Mouse (Mus musculus) kidney, postnatal 14 days (tissue): ENCODE results near the gene Vsir.

Experiments used
- DNase-seq: peaks from one replicate; pipeline ENCODE4 v3.0.0; 2022; ENCODE audit warnings: mixed read lengths

The Vsir gene

GRCm38 (mm10) chr10:60346701-60347405 is at the start of gene Vsir:
Gene Vsir, plus strand, starts transcription at chr10:60346851.
- peak; percentile 85 for DNase-seq

DNA sequence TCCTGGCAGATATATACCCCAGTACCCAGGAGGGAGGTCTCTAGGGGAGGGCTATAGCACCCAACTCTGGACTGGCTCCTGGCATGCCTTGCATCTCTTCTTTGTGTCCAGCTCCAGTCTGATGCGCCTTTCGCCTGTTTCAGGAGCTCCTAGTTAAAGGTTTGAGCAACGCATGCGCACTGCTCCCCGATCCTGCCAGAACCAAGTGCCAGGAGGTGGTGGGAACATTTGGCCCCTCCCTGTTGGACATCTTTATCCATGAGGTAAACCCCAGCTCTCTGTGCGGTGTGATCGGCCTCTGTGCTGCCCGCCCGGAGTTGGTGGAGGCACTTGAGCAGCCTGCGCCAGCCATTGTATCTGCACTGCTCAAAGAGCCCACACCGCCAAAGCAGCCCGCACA is 47.0 kb upstream of the Vsir start:
- DNase-seq = no peak

DNA sequence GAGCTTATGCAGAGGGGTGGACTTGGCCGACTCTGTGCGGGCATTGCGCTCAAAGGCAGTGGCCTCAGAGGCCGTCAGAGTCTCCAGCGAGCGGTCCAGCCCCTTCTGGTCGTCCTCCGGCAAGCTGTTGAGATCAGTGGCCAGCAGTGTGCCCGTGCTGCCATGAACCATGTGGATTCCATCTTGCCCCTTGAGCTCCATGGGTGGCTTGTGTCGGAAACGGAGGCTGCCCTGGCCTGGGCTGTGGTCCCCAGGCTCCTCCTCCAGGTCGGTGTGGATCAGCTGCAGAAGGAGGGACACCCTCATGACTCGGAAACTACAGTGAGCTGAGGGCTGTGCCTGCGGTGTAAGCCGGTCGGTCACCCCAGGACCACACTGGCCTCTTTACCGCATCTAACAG is 43.2 kb upstream of the Vsir start:
- DNase-seq = no peak

GRCm38 (mm10) chr10:60304854-60305628 is 41.6 kb upstream of the Vsir start:
- peak; percentile 78 for DNase-seq

DNA sequence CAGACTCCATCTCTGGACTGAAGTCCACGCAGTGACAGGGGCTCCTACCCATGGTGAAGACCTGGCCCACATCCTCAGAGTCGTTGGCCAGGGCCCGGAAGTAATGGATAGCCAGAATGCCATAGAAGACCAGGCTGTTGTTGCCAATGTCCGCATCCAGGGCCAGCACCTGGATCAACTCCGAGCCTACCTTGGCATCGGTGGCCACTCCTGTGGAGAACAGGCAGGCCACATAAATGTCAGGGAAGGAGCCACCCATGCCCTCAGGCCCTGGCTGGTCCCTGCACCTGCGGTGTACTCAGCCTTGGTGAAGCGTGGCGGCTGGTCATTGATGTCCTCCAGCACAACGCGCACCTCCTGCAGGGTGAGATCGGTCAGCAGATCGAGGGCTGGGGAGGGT is 36.0 kb upstream of the Vsir start:
- DNase-seq = no peak

DNA sequence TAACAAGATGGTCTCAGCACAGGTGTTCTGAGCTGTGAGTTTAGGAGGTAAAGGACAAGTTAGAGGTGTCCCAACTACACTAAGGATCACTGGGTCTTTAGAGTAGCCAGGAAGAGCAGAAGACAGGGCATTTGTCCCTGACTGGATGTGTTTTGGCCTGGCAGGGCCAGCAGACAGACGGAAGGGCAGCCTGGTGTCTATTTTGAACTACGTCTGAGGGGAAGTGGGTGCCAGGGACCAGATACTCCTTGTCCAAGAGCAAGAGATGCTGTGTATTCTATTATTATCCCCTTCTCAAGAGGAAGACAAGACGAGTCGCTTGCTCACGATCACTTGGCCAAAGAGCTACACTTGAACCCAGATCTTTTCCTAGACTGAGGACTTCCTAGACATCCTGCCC is 33.0 kb upstream of the Vsir start:
- no peak for DNase-seq

DNA sequence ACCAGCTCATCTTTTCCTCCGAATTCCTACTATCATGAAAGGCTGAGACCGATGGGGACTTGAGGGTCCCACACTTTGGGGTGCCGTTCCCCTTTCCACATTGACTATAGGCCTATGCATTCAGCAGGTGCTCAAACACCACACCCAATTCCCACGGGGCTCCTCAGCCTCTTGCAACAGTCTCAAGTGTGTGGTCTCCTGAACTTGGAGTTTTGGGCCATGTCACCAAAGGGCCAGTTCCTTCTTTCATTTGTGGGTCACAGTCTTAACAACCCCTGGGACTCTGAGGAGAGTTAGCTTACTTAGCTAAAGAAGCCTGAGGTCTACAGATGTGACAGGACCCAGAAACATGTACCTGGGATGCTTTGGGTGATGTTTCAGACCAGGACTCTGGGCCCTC is 30.5 kb upstream of the Vsir start:
- DNase-seq = no peak

GRCm38 (mm10) chr10:60328963-60329650 is 17.5 kb upstream of the Vsir start:
- no peak for DNase-seq

DNA sequence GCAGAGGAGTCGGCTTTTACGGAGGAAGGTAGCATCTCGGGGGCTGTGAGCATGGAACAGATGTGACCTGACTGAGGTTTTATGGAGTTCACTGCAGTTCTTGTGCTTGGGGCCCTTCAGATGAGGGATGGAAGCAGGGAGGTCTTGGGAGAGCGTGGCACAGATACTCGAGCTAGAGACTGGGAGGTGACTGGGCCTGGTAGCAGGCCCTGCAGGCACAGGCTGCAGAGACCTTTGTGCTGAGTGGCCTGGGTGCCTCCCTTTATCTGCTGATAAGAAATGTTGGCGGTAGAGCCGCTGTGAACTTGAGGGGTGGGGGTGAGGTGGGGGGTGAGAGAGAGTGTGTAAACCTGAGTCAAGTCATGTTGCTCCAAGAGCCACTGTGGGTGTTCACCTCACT is 12.1 kb upstream of the Vsir start:
- no peak for DNase-seq

GRCm38 (mm10) chr10:60335021-60335420 is 11.6 kb upstream of the Vsir start:
- no peak for DNase-seq

DNA sequence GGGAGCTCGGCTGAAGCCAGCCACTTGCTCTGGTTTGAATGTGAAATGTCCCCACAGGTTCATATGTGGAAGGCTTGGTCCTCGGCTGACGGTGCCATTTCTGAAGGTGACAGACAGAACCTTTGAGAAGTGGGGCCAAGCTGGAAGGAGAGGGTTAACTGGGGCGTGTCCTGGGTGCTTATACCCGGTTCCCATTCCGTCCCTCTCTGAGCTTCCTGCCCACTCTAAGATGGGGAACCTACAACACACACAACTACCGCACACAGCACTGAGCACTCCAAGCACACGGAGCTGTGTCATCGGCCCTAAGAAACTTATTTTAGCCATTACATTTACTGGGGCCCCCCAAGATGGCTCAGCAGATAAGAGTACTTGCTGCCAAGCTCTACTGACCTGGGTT is 5.1 kb upstream of the Vsir start:
- no peak for DNase-seq

- no peak for DNase-seq
These were observed 2.5 kb upstream of the Vsir start for GRCm38 (mm10) chr10:60344111-60344510.

GRCm38 (mm10) chr10:60346056-60346455 is 595 bp upstream of the Vsir start:
- DNase-seq = no peak

- no peak for DNase-seq
These were observed 1.3 kb downstream of the Vsir start for GRCm38 (mm10) chr10:60347768-60348610.

- DNase-seq = peak; percentile 51
These were observed 2.4 kb downstream of the Vsir start for GRCm38 (mm10) chr10:60349056-60349455.

DNA sequence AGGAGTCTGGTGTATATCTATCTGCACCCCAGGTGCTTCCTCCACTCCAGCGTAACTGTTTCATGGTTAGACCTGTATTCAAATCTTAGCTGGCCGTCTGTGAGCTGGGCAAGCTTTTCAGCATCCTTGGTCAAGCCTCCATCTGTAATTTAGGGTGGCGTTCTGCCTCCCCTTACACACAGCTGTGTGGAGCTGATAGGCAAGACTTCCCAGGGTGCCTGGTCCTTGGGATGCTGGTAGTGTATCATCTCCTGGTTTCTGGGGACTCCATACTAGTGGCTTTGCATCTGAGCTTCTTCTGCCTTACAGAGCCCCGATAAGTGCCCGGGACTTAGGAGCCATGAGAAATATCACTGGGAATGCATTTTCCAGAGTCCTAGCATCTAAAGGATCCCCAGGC is 3.0 kb downstream of the Vsir start:
- no peak for DNase-seq

- no peak for DNase-seq
These were observed 3.6 kb downstream of the Vsir start for GRCm38 (mm10) chr10:60350077-60350804.

GRCm38 (mm10) chr10:60350805-60351167 is 4.1 kb downstream of the Vsir start:
- DNase-seq = peak; percentile 93

DNA sequence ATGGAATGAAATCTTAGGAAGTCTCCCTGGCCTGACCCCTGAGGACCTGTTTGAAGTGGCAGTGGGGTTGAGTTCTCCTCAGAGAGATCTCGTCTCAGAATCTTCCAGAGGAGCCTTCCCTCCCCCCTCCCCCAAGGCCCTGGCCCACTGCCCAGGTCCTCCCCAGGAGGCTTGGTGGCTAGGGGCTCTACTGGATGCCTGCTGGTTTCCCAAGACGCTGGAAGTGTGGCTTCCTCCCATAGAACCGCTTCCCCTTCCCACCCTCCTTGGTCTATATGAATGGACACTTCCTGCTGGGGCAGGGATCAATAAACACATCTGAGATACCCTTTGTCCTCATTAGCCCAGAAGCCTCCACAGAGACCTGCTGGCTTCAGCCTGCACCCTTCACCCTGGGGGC is 4.6 kb downstream of the Vsir start:
- no peak for DNase-seq

DNA sequence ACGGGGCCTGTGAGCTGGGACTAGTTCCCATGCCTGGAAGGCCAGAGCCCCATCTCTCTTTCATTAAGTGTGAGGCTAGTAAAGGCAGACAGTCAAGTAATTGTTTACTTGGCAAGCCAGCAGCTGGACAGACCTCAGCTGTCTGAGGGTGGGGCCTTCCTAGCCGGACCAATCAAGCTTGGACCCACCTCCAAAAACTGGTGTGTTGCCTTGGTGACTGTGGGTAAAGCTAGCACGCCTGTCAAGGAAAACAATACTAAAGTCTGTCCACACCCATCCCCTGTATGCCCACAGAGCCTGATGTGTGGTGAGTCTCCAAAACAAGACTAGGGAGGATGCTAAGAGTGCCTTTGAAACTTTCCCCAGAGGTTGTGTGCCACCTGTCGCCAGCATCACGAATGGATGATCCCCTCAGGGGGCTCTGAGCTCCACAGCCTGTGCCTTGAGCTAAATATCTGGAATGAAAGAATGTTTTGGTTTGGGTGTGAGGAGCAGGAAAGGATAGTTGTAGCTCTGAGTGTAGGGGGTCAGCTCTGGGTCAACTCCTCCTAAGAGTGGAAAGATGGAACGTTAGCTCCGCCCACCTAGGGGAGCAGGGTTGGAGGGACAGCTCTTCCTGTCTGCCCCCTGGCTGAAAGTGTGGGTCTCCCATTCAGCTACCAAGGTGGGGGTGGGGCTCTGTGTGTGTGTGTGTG is 5.3 kb downstream of the Vsir start:
- peak; percentile 74 for DNase-seq

DNA sequence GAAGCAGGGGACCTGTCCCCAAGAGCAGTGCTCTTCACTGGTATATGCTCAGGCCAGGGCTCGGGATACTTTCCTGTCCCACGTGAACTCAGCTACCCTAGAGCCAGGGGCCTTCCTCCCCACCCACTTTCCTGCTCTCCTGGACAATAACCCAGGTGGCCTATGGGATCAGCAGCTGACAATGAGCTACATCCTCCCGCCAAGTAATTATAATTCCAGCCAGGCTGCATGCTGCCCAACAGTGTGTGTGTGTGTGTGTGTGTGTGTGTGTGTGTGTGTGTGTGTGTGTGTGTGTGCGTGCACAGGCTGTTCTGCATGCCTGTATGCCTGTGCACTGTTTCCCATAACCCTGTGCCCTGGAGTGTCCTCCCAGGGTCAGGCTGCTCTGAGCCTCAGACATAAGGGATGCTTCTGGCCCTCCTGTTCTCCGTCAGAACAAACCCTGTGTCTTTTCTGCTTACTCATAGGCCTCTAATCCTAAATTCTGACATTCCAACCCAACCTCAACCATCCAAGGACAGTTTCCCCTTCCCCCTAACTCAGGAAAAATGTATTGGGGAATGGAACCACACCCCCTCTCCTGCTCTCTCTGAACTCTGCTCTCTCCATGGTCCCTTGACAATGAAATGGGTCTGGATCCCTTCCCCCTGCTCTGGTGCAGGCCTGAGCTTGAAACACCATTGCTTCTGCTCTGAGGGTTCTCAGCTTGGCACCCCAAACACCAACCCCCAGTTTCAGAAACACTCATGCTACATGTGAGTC is 6.8 kb downstream of the Vsir start:
- peak; percentile 27 for DNase-seq
